Mouse (Mus musculus): ENCODE measurements around the gene Ern1. TPM values are rescaled to one million over a fixed set of nuclear protein-coding genes. Genes with fewer than 3 reads are reported as not detected.
A peak's percentile ranks its signal among the peaks of the same experiment; 100 is the strongest.

Gene Ern1
- polyA plus RNA-seq, 1 experiment from 2014 or later: 7.9 TPM

DNA sequence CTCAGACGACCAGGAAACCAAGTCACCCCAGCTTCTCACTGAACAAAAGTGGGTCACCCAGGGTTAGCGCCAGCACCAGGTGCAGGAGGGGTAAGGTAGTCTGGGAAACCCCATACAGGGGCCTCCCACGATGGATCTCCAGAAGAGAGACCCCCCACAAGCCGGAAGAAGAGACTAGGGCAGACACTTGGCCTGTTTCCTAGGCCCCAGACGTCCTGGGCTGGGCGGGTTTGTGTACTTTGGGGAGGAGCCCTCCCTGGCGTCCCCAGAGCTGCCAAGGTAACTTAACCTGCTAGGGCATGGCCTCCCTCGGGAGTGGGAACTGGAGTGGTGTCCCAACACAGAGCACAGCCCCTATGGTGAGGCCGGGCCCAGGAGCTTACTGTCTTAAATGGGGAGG, 113.1 kb downstream of the Ern1 start:
- no peak overlapping the region for H3K27ac ChIP-seq (ENCODE audit: low read depth, low read length)

DNA sequence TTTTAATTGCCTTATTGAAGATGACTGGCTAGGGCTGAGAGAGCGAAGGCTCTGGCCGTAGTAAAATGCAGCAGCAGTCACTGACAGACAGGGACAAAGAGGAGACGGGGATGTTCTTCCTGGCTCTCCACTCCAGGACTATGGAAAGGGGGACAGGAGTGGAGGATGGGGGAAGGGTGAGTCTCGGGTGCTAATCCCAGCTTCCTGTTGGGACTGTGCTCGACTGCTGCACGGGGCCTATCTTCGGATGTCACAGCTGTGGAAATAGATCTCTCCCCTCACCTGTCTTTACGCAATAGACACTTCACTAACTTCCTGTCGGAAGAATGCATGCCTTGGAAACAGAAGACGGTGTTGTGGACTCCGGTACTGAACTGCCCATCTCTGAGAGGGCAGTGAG, 113.7 kb downstream of the Ern1 start:
- Histone ChIP-seq H3K27me3 (ENCODE audit: control insufficient read depth, insufficient read depth, low read length) (no peaks in the 10 kb centered on the region), H3K27ac (ENCODE audit: low read depth, low read length) (no peak overlapping the region), H3K36me3 (ENCODE audit: control insufficient read depth, insufficient read depth, low read length) (no peaks in the 10 kb centered on the region), H3K9me3 (ENCODE audit: control insufficient read depth, low read length) (no peaks in the 10 kb centered on the region), H3K9ac (ENCODE audit: low read length) (no peak overlapping the region), H3K4me1 (replicated peaks; ENCODE audit: control insufficient read depth, insufficient read depth, low read length) (no peaks in the 10 kb centered on the region), H3K4me3 (ENCODE audit: low read depth, low read length) (no peak overlapping the region), H3K4me2 (ENCODE audit: low read depth, low read length, severe bottlenecking) (no peak overlapping the region)
- no peak for ATAC-seq (replicated peaks; ENCODE audit: low FRiP score)
- DNase-seq (ENCODE audit: low spot score): no peak
- WGBS: 57% methylated on average over 11 of the region's 11 CpGs

More for the DNA sequence above, 113.1 kb downstream of the Ern1 start:
- Histone ChIP-seq H3K9me3 (ENCODE audit: control insufficient read depth, low read length) (no peaks in the 10 kb centered on the region), H3K4me2 (ENCODE audit: low read depth, low read length, severe bottlenecking) (no peak overlapping the region), H3K36me3 (ENCODE audit: control insufficient read depth, insufficient read depth, low read length) (no peaks in the 10 kb centered on the region), H3K4me1 (replicated peaks; ENCODE audit: control insufficient read depth, insufficient read depth, low read length) (no peaks in the 10 kb centered on the region), H3K27me3 (ENCODE audit: control insufficient read depth, insufficient read depth, low read length) (no peaks in the 10 kb centered on the region), H3K9ac (ENCODE audit: low read length) (no peak overlapping the region), H3K4me3 (ENCODE audit: low read depth, low read length) (no peak overlapping the region)
- ATAC-seq (replicated peaks; ENCODE audit: low FRiP score): no peak
- DNase-seq (ENCODE audit: low spot score): no peak
- WGBS: 54% methylated on average over 9 of the region's 9 CpGs

DNA sequence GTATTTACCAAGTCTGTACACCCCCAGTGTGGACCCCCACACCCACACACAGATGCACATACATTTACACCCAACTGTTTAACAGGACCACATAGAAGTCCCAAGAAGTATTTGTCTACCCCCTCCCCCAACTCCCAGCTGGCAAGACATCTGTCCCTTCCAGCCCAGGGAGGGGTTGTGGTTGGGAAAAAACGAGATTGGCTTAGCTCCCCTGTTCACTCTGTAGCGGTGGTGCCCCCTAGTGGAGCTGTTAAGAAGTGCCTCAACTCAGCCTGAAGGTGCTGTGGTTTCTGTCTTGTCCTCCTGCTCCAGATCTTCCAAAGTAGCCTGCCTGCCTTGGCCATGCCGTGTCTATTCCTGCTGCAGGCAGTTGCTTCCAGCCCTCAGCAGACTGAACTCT, 121.3 kb downstream of the Ern1 start:
- WGBS: 12% methylated on average over 3 of the region's 3 CpGs
- H3K4me3 ChIP-seq (ENCODE audit: low read depth, low read length): no peak overlapping the region
- H3K4me1 ChIP-seq (replicated peaks; ENCODE audit: control insufficient read depth, insufficient read depth, low read length): 0 out of 2 replicates have a peak, but pooled peaks cover 3% of the 10 kb centered on the region
- H3K9ac ChIP-seq (ENCODE audit: low read length): no peak overlapping the region
- no peaks in the 10 kb centered on the region for H3K27me3 ChIP-seq (ENCODE audit: control insufficient read depth, insufficient read depth, low read length)
- H3K36me3 ChIP-seq (ENCODE audit: control insufficient read depth, insufficient read depth, low read length): no peaks in the 10 kb centered on the region
- DNase-seq (ENCODE audit: low spot score) (peak; percentile 85), ATAC-seq (replicated peaks; ENCODE audit: low FRiP score) (0 out of 2 replicates have a peak, but pooled peaks have one; percentile 18)
- no peaks in the 10 kb centered on the region for H3K9me3 ChIP-seq (ENCODE audit: control insufficient read depth, low read length)
- H3K27ac ChIP-seq (ENCODE audit: low read depth, low read length): no peak overlapping the region
- H3K4me2 ChIP-seq (ENCODE audit: low read depth, low read length, severe bottlenecking): no peak overlapping the region

DNA sequence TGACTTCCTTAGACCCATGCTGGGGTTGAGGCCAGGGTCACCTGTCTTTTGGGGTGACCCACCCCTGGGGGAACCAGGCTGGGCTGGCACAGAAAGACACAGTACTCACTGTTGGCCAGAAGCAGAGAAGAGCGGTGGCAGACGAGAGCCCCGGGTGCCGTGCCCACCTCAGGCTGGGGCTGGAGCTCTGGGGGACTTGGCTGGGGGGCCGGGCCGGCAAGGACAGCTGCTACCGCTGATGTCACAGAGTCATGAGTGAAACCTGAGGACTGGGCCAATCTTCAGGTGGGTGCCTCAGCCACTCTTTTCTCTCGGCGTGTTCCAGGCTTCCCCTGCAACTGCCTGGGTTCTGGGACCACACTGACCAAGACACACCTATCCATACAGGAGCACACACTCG, 122.3 kb downstream of the Ern1 start, which contains the start of gene Prr29:
TSS of gene Prr29 (plus strand) at position 107 of the 400 bp plus-strand sequence.
- Histone ChIP-seq H3K4me1 (replicated peaks; ENCODE audit: control insufficient read depth, insufficient read depth, low read length) (0 out of 2 replicates have a peak, but pooled peaks cover 3% of the 10 kb centered on the region), H3K27ac (ENCODE audit: low read depth, low read length) (no peak within 1 kb of the TSS), H3K36me3 (ENCODE audit: control insufficient read depth, insufficient read depth, low read length) (no peaks in the 10 kb centered on the region), H3K9me3 (ENCODE audit: control insufficient read depth, low read length) (no peaks in the 10 kb centered on the region), H3K4me2 (ENCODE audit: low read depth, low read length, severe bottlenecking) (no peak within 1 kb of the TSS), H3K27me3 (ENCODE audit: control insufficient read depth, insufficient read depth, low read length) (no peaks in the 10 kb centered on the region), H3K9ac (ENCODE audit: low read length) (peak within 1 kb of the TSS; percentile 12; the same call in 1 of the 2 replicates), H3K4me3 (ENCODE audit: low read depth, low read length) (no peak within 1 kb of the TSS)
- ATAC-seq (replicated peaks; ENCODE audit: low FRiP score) (no peak), DNase-seq (ENCODE audit: low spot score) (no peak)
- WGBS: 70% methylated on average over 10 of the region's 10 CpGs

DNA sequence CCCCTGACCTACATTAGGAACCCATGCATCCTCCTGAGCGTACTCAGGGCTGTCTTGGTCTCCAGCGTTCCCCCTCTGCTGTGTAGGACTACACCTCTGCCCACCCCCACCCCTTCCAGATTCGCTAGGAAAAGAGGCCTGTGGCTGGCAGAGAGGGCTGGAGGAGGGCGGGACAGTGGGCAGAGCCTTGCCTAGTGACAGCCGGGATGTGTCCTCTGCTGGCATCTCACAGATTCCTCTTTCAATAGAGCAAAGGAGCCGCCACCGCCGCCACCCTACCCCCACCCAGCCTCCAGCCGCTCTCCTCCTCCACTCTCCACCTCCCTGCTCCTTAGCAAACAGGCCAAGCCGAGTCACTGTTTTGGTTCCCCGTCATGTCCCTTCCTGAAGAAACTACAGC, 122.9 kb downstream of the Ern1 start:
- Histone ChIP-seq H3K9ac (ENCODE audit: low read length) (peak overlapping the region; percentile 12; the same call in 1 of the 2 replicates), H3K4me3 (ENCODE audit: low read depth, low read length) (no peak overlapping the region)
- DNase-seq (ENCODE audit: low spot score): peak; percentile 55

DNA sequence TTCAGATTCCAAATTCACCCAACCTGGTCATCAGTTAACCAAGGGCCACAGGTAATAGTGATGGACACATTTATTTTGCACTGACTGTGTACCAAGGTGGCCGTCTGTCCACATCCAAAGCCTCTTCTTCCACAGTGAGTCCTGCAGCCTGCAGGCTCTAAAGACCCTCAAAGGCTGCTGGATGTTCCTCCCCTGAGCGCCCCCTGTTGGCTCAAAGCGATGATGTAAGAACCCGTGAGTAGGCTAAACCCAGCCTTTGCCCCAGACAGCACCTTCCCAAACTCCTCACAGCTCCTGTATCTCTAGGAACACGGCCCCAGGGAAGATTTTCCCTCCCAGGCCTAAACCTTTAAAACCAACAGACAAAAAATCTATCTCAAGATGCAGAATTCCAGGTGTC, 128.3 kb downstream of the Ern1 start:
- H3K4me1 ChIP-seq (replicated peaks; ENCODE audit: control insufficient read depth, insufficient read depth, low read length): no peaks in the 10 kb centered on the region
- H3K27me3 ChIP-seq (ENCODE audit: control insufficient read depth, insufficient read depth, low read length): no peaks in the 10 kb centered on the region
- no peak overlapping the region for H3K9ac ChIP-seq (ENCODE audit: low read length)
- peak; percentile 72 for DNase-seq (ENCODE audit: low spot score)
- H3K4me2 ChIP-seq (ENCODE audit: low read depth, low read length, severe bottlenecking): no peak overlapping the region
- WGBS: 16% methylated on average over 5 of the region's 5 CpGs
- no peak for ATAC-seq (replicated peaks; ENCODE audit: low FRiP score)
- H3K36me3 ChIP-seq (ENCODE audit: control insufficient read depth, insufficient read depth, low read length): no peaks in the 10 kb centered on the region
- H3K27ac ChIP-seq (ENCODE audit: low read depth, low read length): no peak overlapping the region
- H3K9me3 ChIP-seq (ENCODE audit: control insufficient read depth, low read length): no peaks in the 10 kb centered on the region
- no peak overlapping the region for H3K4me3 ChIP-seq (ENCODE audit: low read depth, low read length)

More for the DNA sequence above, 122.9 kb downstream of the Ern1 start:
- Histone ChIP-seq H3K36me3 (ENCODE audit: control insufficient read depth, insufficient read depth, low read length) (no peaks in the 10 kb centered on the region), H3K4me1 (replicated peaks; ENCODE audit: control insufficient read depth, insufficient read depth, low read length) (0 out of 2 replicates have a peak, but pooled peaks cover 3% of the 10 kb centered on the region), H3K4me2 (ENCODE audit: low read depth, low read length, severe bottlenecking) (no peak overlapping the region), H3K27ac (ENCODE audit: low read depth, low read length) (no peak overlapping the region), H3K9me3 (ENCODE audit: control insufficient read depth, low read length) (no peaks in the 10 kb centered on the region), H3K27me3 (ENCODE audit: control insufficient read depth, insufficient read depth, low read length) (no peaks in the 10 kb centered on the region)
- ATAC-seq (replicated peaks; ENCODE audit: low FRiP score): no peak
- 7% methylated on average over 11 of the region's 11 CpGs for WGBS

DNA sequence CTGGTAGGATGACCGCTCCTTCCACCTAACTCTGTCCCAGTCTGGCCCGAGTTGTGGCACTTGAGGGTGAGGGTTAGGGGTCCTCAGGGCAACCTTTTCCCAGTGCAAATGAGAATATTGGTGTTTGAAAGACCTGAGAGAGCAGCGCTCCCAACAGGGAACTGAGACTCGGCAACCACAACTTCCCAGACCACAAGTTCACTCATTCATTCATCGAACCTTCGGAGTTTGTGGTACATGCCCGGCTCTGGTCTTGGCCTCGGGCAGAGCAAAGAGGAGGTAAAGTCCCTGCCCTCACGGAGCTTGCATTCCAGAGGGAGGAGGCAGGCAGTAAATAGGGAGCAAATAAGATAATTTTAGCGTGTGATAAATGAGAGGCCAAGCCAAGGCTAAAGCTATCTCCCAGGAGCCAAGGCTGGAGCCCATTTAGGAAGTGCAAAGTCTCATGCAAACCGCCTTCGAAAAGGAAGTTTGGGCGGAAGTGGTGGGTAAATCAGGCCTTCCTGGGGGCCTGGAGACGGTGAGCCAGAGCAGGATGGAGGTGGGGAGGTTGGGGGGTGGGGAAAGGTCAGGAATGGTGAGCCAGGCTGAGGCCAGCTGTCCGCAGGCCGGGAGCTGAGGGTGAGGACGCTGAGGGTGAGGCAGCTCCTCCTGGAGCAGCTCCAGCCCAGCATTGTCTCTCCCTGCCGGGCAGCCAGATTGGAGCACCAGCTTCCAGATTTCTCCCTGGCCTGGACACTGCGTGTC, 132.1 kb downstream of the Ern1 start:
- ATAC-seq (replicated peaks; ENCODE audit: low FRiP score) (no peak), DNase-seq (ENCODE audit: low spot score) (no peak)
- no peaks in the 10 kb centered on the region for H3K4me1 ChIP-seq (replicated peaks; ENCODE audit: control insufficient read depth, insufficient read depth, low read length)
- 75% methylated on average over 19 of the region's 19 CpGs for WGBS
- no peak overlapping the region for H3K4me2 ChIP-seq (ENCODE audit: low read depth, low read length, severe bottlenecking)
- no peak overlapping the region for H3K9ac ChIP-seq (ENCODE audit: low read length)
- H3K4me3 ChIP-seq (ENCODE audit: low read depth, low read length): no peak overlapping the region
- no peaks in the 10 kb centered on the region for H3K9me3 ChIP-seq (ENCODE audit: control insufficient read depth, low read length)
- H3K27me3 ChIP-seq (ENCODE audit: control insufficient read depth, insufficient read depth, low read length): no peaks in the 10 kb centered on the region
- H3K27ac ChIP-seq (ENCODE audit: low read depth, low read length): no peak overlapping the region
- no peaks in the 10 kb centered on the region for H3K36me3 ChIP-seq (ENCODE audit: control insufficient read depth, insufficient read depth, low read length)

DNA sequence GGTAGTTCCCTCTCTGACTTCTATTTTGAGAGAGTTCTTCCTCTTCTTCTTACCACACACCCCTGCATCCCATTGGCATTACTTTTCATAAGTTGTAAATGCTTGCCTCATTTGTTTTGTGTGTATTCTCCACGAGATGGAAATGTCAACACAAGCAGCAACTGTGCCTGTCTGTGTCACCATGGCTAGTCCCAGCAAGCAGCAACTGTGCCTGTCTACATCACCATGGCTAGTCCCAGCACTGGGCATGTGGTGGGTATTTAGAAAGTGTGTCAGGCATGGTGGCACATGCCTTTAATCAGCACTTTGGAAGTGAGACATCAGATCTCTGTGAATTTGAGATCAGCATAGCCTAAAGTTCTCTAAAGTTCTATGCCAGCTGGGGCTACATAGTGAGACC, 133.5 kb downstream of the Ern1 start:
- H3K4me2 ChIP-seq (ENCODE audit: low read depth, low read length, severe bottlenecking): no peak overlapping the region
- no peaks in the 10 kb centered on the region for H3K36me3 ChIP-seq (ENCODE audit: control insufficient read depth, insufficient read depth, low read length)
- H3K4me3 ChIP-seq (ENCODE audit: low read depth, low read length): no peak overlapping the region
- ATAC-seq (replicated peaks; ENCODE audit: low FRiP score): no peak
- H3K4me1 ChIP-seq (replicated peaks; ENCODE audit: control insufficient read depth, insufficient read depth, low read length): no peaks in the 10 kb centered on the region
- H3K9me3 ChIP-seq (ENCODE audit: control insufficient read depth, low read length): no peaks in the 10 kb centered on the region
- no peaks in the 10 kb centered on the region for H3K27me3 ChIP-seq (ENCODE audit: control insufficient read depth, insufficient read depth, low read length)
- WGBS: 48% methylated on average over 1 of the region's 1 CpGs
- no peak overlapping the region for H3K9ac ChIP-seq (ENCODE audit: low read length)
- H3K27ac ChIP-seq (ENCODE audit: low read depth, low read length): no peak overlapping the region
- DNase-seq (ENCODE audit: low spot score): no peak

DNA sequence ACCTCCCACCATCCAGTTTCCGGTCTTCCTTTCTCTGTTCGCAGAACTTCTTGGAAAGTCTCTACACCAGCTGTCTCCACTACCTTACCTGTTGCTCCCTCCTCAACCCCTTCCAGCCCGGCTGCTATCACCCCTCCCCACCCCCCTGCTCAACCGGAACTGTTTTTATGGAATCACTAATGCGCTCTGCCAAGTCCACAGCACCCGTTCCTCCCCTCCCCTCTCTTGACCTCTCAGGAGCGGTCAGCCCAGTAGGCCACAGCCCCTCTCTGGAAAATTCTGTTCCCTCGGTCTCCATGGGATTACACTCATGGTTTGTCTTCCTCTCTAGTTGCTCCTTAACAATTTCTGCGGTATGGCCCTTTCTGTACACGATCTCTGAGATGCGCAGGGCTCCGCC, 134.5 kb downstream of the Ern1 start, which contains the start of gene Scn4a:
TSS of gene Scn4a (minus strand) at position 101 of the 400 bp plus-strand sequence.
- no peak for ATAC-seq (replicated peaks; ENCODE audit: low FRiP score)

More for the DNA sequence above, 134.5 kb downstream of the Ern1 start, which contains the start of gene Scn4a:
- H3K27me3 ChIP-seq (ENCODE audit: control insufficient read depth, insufficient read depth, low read length): no peaks in the 10 kb centered on the region
- no peaks in the 10 kb centered on the region for H3K9me3 ChIP-seq (ENCODE audit: control insufficient read depth, low read length)
- WGBS: 87% methylated on average over 12 of the region's 12 CpGs
- no peak within 1 kb of the TSS for H3K4me3 ChIP-seq (ENCODE audit: low read depth, low read length)
- no peak for DNase-seq (ENCODE audit: low spot score)
- no peak within 1 kb of the TSS for H3K4me2 ChIP-seq (ENCODE audit: low read depth, low read length, severe bottlenecking)
- no peak within 1 kb of the TSS for H3K9ac ChIP-seq (ENCODE audit: low read length)
- H3K27ac ChIP-seq (ENCODE audit: low read depth, low read length): no peak within 1 kb of the TSS
- H3K36me3 ChIP-seq (ENCODE audit: control insufficient read depth, insufficient read depth, low read length): no peaks in the 10 kb centered on the region
- H3K4me1 ChIP-seq (replicated peaks; ENCODE audit: control insufficient read depth, insufficient read depth, low read length): no peaks in the 10 kb centered on the region
